Mouse (Mus musculus) heart, postnatal 0 days (tissue): ENCODE data around the gene Gnat1.

Experiments used
- CTCF ChIP-seq: IDR thresholded peaks from 2 replicates; pipeline ENCODE4 v1.5.1; 2016; ENCODE audit warnings: antibody characterized with exemption, control low read depth, low read depth
- EP300 ChIP-seq: IDR thresholded peaks from 2 replicates; pipeline ENCODE4 v1.6.1; 2016; ENCODE audit warnings: antibody characterized with exemption, low read depth

DNA sequence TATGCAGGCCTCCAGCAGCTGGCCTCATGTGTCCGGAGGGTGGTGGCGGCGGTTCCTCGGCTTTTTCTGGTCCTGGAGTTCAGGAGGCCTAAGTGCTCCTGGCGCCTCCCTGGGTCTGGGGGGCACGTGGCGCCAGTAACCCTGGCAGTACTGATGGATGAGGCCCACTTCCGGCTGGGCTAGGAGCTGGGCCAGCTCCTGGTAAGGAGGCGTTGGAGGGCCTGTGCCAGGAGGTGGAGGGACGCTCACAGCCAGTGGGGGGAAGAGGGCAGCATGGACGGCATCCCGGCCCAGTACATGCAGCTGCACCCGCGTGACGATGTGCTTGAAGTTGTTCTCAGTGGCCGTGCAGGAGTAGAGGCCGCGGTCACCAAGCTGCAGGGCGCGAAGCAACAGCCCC, 2.9 kb upstream of the Gnat1 start:
- TF ChIP-seq CTCF (no peak), EP300 (no peak)
